Mouse (Mus musculus) adrenal gland, adult 18-20 months (tissue): ENCODE data around the gene Slc5a3. TPM values are rescaled to one million over a fixed set of nuclear protein-coding genes. Genes with fewer than 3 reads are reported as not detected.

ENCODE experiments used
- DNase-seq, 2 experiments: peaks; one replicate each; pipeline ENCODE4 v3.0.0; 2021 to 2022; ENCODE audit warnings: low spot score in 2 of 2
- total RNA-seq, 2 experiments: library from RNA; stranded (reverse); gene quantifications; 1 replicate in 1 of 2; 2 replicates in 1 of 2; pipeline ENCODE4 v1.2.3; 2021

Gene Slc5a3
- total RNA-seq, 2 experiments from 2014 or later = 61.4 to 78.9 TPM

DNA sequence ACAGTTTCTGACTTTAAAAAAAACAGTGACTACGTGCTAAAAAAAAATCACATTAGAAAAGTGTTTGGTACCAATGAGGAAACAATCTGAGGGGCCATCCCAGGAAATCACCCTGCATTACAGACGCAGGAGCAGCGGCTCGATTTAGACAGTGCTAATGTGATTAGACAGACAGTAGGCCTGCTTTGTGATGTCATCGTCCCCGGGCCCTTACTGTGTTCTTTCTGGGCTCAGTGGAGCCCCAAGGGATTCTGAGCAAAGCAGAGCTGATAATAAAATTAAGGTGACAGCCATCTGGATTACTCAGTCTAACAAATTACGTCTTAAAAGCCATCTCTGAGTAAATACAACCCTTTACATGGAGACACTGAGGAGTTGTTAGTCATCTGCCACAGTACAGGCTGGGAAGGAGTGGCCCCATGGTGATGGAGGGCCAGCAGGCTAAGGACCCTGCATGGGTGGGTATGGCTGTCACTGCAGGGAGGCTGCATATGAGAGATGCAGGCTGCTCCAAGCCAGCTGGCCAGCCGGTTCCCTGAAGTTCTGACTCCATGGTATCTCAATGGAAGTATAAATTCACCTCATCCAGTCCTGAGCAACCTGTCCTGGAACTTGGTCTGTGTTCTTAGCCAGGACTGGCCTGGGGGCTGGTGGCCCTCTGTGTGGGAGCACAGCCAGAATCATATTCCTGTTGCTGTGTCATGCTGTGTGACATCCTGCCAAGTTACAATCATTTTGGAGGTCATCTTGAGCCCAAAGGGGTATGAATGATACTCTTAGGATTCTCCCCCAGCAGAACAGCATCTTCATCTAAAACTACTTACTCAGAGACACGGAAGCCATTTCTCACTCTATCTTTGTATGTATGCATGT, 59.5 kb downstream of the Slc5a3 start:
- DNase-seq = no peak

GRCm38 (mm10) chr16:92119013-92119515, 60.9 kb downstream of the Slc5a3 start:
- no peak for DNase-seq

- no peak for DNase-seq
Observed at GRCm38 (mm10) chr16:92120899-92121531, 62.9 kb downstream of the Slc5a3 start.

DNA sequence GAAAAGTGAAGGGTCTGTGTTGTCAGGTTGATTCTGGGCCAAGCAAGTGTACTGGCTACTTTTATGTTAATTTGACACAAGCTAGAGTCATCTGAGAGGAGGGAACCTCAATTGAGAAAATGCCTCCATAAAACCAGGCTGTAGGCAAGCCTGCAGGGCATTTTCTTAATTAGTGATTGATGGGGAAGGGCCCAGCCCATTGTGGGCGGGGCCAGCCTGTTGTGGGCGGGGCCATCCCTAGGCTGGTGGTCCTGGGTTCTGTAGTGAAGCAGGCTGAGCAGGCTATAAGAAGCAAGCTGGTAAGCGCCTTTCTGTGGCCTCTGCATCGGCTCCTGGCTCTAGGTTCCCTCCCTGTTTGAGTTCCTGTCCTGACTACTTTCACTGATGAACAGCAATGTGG, 69.1 kb downstream of the Slc5a3 start:
- DNase-seq = no peak

- no peak for DNase-seq
Observed at GRCm38 (mm10) chr16:92127666-92128065, 69.5 kb downstream of the Slc5a3 start.

GRCm38 (mm10) chr16:92129843-92130242, 71.7 kb downstream of the Slc5a3 start:
- DNase-seq = no peak

GRCm38 (mm10) chr16:92132511-92132910, 74.4 kb downstream of the Slc5a3 start:
- DNase-seq = no peak

DNA sequence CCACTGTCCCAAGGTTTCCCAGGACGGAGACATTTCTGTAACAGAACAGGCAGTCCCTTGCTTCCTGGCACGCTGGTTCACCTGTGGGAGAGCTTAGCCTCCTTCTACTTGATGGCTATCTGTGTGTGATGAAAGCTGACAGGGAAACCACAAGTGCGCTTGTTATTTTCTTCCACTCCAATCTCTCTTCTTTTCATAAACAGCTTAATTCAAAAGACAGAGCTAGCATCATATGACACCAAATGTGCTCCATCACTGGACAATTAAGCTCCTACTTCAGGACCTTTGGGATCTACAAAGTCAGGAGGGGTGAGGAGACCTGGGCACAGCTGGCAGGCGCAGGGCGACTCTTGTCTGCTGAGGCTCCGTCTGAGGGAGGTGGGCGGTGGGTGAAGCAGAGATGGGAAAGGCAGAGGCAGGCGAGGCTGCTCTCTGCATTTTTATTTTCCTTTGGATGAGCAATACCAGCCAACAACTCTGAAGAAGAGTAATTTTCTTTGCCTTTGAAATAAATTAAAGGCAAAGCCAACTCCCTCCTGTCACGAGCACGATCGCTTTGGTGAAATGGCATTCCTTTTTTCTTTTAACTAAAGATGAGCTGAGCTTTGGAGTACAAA, 76.1 kb downstream of the Slc5a3 start:
- no peak for DNase-seq

DNA sequence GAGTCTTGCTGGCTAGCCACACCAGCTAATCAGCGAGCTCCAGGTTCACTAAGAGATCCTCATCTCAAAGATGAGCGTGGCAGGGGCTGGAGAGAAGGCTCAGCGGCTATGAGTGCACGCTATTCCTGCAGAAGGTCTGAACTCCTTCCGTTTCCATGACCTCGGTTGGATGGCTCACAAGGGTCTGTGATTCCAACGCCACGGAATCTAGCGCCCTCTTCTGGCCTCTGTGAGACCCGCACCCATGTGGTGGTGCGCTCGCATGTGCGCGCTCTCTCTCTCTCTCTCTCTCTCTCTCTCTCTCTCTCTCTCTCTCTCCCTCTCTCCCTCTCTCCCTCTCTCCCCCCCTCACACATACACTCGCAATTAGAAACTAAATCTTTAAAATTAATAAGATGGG, 78.2 kb downstream of the Slc5a3 start:
- DNase-seq = no peak

Other genes starting within 250 kb of the Slc5a3 start
- gene Mrps6, start 52 bp upstream of the Slc5a3 start, total RNA-seq = 100 to 1,000 TPM; 102 to 121 TPM
- gene Gm49711, start within 50 bp of the Slc5a3 start, total RNA-seq = not detected
- gene Kcne2, start 234.1 kb downstream of the Slc5a3 start, total RNA-seq = not detected
- 10 to 100 TPM; 61.5 TPM for gene Smim11, start 243.0 kb downstream of the Slc5a3 start, total RNA-seq